Mouse (Mus musculus) thymus, adult 2 months (tissue): Measurements from ENCODE around the gene H2-T24.
"Not testable (repeated sequence)": the region's sequence is repeated elsewhere in the genome, so short reads cannot be mapped to it uniquely, and the experiment has no call there.

Source experiments
- CTCF ChIP-seq: fragments of 200-500 bp; IDR thresholded peaks from 2 replicates; pipeline ENCODE4 v1.5.1; 2012; ENCODE audit warnings: mild to moderate bottlenecking, control low read depth, low read length, moderate library complexity, borderline replicate concordance; ENCODE audit not compliant: control insufficient read depth, poor library complexity, insufficient read depth; ENCODE audit errors: extremely low read depth
- POLR2A ChIP-seq: fragments of 200-500 bp; IDR thresholded peaks from 2 replicates; pipeline ENCODE4 v1.6.1; 2012; ENCODE audit warnings: mild to moderate bottlenecking, low read length, control low read depth, moderate library complexity; ENCODE audit not compliant: control insufficient read depth, poor library complexity, insufficient read depth; ENCODE audit errors: extremely low read depth

GRCm38 (mm10) chr17:36036126-36036525, 15.8 kb upstream of the H2-T24 start:
- not testable (repeated sequence) for TF ChIP-seq CTCF, POLR2A
